Mouse (Mus musculus): ENCODE measurements around the gene Ankrd60. TPM values are rescaled to one million over a fixed set of nuclear protein-coding genes. Genes with fewer than 3 reads are reported as not detected.

The Ankrd60 gene
- total RNA-seq, 1 experiment from 2014 or later, result not detected

Other genes with a start within 250 kb of the Ankrd60 start
- gene 1700021F07Rik, start 55.8 kb downstream of the Ankrd60 start, total RNA-seq (2021), result not detected in 2 replicates
- 33.0 and 35.4 TPM in 2 replicates for gene Rab22a, start 81.4 kb upstream of the Ankrd60 start, total RNA-seq (2021)
- gene 1700010B08Rik, start 141.1 kb upstream of the Ankrd60 start, total RNA-seq (2021), result not detected in 2 replicates
- gene Vapb, start 159.1 kb upstream of the Ankrd60 start, total RNA-seq (2021), result 134 and 142 TPM in 2 replicates

Measured in adrenal gland, postnatal 14 days (tissue).